Mouse (Mus musculus) stomach, postnatal 0 days (tissue): ENCODE results near the gene Fam8a1.

Experiments
- CTCF ChIP-seq: IDR thresholded peaks from 2 replicates; pipeline ENCODE4 v1.5.1; 2016; ENCODE audit warnings: antibody characterized with exemption, low read depth, mild to moderate bottlenecking, moderate library complexity
- EP300 ChIP-seq: optimal IDR thresholded peaks from 2 replicates; pipeline ENCODE3; 2016; ENCODE audit warnings: antibody characterized with exemption

DNA sequence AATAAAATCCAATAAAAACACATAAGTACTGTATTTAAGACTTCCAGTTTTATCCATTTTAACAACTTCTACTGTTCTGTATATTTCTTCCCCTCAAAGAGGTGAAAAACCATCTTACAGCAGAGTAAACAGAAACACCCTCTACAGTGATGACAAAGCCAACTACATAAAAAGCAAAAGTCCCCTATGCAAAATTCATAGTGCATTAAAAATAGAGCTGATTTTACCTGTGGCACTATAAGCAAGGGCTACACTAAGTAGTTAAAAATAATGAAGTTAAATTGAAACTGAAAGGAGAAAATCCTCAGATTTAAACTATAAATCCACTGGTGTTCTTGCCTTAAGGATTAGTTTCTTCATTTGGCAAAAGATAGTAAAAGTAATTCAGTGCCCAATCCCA lies 51.7 kb downstream of the Fam8a1 start:
- TF ChIP-seq CTCF (no peak), EP300 (no peak)
